Mouse (Mus musculus): ENCODE measurements around the gene Dgcr6.

Dgcr6 gene

DNA sequence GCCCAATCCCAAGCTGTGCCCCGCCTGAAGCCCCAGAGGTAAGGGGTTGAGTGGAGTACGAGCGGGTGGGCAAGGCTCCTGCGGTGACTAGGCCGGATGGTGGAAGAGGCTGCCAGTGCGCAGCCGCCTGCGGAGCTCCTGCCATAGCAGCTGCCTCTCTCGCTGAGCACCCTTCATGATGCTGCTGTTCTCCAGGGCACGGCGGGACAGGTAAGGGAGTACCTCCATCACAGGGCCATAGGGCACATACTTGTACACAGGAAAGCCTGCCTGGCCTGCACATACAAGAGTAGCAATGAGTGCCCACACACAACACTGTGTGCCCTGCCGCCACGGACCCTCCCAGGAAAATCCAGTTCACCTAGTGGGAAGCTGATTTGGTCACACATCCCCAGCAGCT is 19.4 kb downstream of the Dgcr6 start:
- no peak for DNase-seq

DNA sequence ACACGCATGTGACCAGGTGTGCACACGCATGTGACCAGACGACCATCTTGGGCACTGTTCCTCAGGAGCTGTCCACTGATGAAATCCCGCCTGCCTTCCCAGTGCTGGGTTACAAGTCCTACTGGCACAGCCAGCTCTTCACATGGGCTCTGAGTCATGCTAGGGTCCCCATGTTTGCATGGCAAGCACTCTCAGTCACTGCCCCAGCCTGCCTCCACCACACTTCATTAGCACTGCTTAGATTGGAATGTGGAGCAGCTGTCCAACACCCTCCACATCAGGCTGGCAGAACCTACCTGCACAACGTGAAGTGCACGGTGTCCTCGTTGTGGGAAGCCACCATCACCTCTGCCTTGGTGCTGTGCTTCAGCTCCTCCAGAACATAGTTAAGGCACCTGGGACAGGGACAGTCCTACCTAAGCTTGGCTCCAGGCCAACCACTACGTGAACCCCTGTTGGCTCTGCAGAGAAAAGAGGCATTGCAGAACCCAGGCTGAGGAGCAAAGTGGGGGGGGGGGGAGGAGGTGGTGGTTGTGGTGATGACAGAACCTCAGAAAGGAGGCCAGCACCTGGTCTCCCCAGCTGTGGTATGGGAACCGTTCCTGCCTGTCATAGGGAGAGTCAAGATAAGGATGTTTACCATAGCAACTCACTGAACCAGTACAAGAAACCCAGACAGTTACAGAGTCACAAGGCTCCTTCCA is 20.8 kb downstream of the Dgcr6 start:
- no peak for DNase-seq

DNA sequence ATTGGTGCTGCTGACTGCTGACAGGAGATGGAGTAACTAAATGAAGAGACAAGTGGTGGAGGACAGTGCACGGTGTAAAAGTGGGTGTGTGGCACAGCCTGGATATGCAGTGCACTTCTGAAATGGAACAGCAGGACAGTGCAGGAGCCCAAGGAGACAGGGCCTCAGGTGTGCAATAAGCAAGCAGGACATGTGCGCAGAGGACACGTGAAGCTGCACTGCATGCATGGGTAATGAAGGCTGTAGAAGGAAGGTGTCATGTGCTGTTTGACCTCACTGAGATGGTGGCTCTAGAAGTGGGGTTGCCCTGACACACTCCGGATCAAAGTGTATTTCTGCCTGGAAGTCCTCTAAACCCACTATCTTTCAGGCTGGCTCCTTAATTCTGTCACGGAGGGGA is 22.0 kb downstream of the Dgcr6 start:
- no peak for DNase-seq

DNA sequence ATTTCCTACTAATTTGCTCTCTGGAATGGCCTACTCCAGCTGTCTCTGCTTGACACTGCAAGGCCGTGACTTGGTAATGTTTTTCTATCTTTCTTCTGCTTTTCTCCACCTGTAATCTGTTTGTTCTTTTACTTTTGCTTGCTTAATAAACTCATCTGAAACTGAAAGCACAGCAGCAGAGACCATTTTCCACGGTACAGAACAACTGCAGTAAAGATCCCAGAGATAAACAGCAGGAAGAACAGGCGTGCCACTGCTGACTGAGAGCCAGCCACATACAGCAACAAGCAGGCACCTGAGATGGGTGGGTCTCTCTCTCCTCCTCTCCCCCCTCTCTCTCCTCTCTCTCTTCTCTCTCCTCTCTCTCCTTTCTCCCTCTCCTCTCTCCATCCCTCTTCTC is 22.5 kb downstream of the Dgcr6 start:
- no peak for DNase-seq

DNA sequence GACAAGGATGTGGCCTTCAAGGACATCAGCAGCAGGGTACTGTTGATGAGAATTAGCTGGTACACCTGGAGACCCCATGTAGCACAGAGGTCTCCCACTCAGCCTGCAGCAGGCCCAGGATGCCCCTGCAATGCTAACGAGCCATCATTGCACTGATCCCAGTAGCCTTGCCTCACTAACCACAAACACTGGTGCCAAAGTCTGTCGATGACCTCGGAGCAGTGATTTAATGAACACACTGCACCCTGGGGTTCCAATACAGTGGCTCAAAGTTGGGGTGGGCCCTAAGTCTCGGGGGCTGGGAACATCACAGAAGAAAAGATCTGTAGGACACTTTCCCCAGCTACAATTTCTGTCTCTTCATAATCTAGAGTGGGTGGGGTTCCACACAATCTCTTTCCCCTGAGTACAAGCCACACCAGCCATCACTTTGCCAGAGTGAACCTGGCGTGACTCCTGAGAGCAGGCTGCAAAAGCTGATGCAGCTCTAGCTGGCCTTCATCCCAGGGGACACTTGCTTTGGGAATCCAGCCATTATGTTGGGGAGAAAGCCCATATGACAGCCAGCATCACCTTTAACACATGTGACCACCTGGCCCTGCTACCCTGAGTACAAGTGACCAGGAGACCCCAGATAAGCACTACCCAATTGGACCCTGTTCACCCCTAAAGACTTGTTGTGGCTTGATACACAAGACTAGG is 25.8 kb downstream of the Dgcr6 start:
- peak in 1 of 2 experiments; percentile 28 for DNase-seq

DNA sequence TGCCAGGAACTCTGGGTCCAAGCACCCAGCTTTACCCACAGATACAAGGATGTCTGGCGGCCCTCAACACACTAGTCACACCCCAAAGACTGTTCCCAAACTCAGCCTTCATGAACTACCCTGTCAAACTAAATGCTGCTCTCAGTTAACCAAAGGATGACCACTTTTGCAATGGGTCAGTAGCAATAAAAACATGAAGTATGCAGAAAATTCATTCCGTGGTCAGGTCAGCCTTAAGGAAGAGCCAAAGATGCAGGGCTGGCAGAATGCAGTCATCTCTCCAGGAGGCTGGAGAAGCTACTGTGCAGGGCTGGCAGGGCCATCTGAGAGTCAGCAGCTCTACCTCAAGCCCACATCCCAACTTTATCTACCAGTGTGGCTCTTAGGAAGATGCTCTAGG is 26.6 kb downstream of the Dgcr6 start:
- DNase-seq: no peak

DNA sequence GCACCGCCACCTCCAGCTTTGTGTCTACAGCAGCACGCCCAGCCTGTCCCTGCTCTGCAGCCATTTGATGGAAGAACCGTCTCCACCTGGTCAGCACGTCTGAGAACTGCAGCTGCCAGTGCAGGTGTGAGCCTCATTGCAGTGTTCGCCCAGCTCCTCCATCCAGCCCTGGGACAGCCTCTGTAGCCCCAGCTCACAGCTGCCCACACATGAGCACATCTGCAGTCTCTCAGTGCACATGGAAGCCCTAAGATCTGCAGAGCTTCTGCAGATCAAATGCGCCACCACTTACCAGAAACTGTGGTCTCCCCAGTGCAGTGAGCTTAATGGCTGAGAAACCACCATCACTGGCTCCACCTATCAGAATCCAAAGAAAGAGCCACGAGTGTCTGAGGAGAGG is 27.5 kb downstream of the Dgcr6 start:
- DNase-seq: no peak

DNA sequence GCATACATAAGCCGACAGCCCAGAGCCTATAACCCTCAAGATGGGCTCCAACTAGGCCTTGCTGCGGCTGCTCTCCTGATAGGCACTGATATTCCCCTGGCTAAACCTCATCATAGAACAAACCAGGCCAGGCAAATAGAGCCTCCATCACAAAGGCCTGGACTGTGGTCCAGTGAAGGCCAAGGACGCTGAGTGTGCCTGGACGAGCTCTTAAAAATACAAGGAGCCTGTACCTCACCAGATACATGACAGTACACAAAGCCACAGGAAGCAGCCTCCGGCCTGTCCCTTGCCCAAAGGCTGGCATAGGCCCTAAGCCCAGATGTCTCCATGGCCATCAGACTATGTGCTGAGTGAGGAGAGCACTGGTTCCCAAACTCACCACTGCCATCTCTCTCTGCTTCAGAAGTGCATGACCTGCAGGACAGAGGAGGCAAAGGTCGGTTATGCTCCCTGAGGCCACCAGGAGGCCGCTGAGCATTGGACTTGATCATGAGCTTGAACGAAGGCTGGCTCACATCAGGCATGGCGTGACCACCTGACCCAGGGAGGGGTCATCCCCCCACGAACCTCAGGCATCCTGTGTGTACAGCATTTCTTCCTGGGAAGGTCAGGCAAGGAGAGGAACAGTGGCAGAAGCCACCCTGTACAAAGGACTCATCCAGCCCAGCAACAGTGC is 28.6 kb downstream of the Dgcr6 start:
- peak in 1 of 2 experiments; percentile 12 for DNase-seq

DNA sequence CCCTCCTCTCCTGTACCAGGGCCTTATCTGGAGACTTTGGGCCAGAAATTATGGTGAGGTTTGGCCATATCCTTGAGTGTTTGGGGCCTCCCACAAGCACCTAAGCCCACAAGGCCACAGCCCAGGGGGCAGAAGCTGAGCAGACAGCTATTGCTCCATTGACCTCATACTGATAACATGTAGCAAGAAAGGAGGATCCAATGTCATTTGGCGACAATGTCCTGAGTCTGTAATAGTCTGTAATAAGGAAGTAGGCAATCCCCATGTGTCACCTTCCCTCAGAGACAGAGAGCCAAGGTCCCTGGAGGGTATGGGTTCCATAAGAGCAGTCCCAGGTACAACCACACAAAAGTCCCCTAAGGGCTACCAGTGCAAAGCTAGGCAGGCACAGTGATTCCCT is 29.6 kb downstream of the Dgcr6 start:
- peak in 1 of 2 experiments; percentile 2 for DNase-seq

DNA sequence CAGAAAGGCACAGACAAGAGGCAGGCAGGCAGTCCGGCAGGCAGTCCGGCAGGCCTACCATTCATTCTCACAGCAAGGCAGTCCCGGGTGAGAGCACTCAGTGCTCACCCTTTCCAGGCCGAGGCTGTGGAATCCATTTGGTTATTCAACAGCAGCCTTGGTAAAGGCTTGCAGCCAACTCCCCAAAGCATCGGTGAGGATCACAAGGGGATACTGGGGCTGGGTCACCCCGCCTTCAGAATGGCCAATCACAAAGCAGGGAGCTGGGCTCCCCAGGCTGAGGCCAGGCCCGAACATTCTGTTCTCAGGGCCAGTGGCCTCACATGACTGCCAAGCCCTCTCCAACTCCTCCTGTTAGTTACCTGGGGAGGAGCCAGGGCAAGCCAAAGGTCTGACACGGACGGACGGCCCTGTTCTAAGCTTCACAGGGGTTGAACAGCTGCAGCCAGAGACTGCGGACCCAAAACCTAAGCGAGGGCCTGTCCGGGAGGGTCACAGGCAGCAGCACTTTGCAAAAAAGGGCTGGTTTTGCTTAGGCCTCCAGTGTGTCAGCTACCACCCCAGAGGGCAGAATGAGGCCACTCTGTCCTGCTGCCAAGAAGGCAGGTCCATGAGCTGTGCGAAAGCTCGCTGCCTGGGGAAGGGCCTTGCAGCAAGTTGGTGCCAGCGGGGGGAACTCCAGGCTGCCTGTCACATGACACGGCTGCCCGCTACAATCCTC is 30.7 kb downstream of the Dgcr6 start:
- DNase-seq: peak; percentile 65 to 76

DNA sequence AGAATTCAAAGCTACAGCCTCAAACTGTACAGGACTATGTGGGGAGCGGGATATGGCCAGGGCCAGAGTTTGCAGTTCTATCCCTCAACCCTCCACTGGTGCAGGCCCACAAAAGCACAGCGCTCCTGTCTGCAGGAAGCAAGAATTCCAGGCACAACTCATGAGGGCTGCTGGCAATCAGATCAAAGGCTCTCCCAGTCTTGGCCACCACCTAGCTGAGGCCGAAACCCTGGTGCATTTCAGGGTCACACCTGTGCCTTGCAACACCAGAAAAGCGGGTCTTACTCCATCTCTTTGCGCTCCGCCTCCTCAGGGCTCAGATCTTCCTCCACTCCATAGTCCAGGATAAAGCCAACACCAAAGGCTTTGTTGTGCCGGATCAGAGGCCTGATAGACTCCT is 31.6 kb downstream of the Dgcr6 start:
- DNase-seq: peak in 1 of 2 experiments; percentile 5

DNA sequence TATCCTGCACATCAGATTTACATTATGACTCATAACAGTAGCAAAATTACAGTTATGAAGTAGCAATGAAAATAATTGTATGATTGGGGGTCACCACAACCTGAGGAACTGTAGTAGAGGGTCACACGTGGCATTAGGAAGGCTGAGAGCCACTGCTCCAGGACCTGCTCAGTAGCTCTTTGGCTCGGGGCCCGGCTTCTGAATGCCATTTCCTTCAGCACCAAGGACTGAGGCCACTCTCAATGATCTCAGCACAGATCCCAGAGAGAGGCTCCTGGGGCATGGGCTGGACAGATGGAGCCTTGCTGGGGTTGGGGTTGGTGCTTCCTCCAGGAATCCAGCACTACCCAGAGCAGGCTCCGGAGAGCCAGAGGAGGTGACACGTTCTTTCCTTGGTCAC is 34.4 kb downstream of the Dgcr6 start:
- peak; percentile 28 to 46 for DNase-seq

DNA sequence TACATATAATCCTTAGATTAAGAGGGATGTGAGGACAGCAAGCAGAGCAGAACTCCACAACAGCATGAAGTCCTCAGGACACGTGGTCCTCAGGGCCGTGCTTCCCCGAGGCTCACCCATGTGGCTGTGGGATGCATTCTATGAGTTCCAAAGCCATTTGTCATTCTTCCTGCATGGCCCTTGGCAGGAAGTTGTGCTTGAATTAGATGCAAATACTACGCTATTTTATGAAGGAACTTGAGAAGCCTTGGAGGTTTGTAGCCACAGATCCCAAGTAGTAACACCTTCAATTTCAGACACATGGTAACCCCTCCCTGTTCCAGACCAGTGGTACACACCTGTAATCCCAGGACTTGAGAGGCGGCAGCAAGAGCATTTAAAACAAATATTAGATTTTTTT is 43.7 kb downstream of the Dgcr6 start:
- DNase-seq: no peak

DNA sequence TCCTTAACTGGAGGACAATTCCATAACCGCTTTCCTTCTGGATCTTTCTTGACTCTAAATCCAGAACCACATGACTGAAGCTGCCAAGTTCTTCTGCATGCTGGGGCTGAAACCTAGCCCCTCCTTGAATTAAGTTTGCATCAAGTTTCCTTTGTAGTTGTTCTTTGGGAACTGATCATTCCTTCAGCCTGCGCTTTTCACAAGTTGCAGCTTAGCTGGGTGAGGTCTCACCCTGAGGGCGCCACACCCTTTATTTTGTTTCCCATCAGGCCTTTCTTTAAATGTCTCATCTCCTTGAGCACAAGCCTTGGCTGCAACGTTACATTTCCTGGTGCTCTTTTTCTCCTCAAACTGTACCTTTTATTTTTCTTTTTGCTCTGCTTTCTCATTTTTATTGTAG is 50.2 kb downstream of the Dgcr6 start:
- DNase-seq: no peak

DNA sequence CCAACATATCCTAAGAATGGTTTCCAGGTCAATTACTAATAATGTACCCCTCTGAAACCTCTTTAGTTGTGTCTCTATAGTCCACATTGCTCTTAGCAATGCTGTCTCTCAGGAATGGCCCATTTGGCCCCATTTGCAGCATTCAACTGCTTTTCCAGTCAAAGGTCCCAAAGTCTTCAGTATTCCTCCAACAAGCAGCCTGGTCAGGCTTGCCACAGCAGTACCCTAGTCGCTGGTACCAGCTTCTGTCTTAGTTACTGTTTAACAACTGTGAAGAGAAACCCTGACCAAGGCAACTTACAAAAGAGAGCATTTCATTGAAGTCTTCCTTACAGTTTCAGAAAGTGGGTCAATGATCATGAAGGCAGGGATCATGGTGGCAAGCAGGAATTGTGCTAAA is 50.7 kb downstream of the Dgcr6 start:
- DNase-seq: no peak

DNA sequence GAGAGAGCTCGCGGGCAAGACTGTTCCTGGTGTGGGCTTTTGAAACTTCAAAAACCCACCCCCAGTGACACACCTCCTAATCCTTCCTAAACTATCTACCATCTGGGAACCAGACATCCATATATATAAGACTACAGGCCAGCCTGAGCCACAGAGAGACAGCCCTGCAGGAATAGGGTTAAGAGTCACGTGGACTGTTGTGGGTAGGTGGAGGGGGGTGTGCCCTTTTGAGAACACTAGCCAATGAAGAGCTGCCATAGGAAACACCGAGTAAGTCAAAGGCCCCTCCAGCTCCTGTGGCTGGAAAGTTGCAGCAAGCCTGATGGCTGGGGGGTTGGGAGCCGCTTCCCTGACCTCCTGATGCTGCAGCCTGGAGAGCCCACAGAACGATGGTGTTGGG is 51.1 kb downstream of the Dgcr6 start:
- no peak for DNase-seq

DNA sequence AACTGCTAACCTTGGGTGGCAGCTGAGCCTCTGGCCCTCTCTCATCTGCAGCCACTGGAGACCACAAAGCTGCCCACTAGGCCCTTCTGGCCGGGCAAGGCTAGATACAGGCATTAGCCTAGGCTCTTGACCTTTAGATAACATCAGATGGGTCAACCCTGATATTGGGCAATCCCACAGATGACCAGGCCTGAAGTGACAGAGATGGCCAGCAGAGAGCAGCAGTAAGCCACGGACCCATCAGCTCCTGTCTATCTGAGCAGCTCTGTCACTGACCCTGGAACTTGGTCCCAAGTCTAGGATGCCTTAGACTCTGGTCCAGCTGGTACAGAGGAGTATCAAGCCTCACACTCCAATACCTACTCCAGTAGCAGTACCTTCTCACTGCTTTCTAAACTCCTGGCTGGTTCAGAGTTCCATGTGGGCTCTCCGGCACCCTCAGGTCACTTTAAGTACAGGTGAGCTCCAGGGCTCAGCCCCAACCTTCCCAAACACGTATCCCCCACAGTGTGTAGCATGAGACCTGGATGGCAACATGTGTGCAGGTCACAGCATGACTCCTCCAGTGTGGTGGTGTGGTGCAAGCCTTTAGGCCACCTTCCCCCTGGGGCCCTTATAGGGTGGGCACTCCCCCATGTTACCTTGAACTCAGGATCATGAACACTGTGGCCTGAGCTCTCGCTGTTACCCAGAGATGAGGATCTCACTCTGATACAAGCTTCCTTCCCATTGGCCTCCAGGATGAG is 55.7 kb downstream of the Dgcr6 start:
- peak; percentile 91 to 92 for DNase-seq

DNA sequence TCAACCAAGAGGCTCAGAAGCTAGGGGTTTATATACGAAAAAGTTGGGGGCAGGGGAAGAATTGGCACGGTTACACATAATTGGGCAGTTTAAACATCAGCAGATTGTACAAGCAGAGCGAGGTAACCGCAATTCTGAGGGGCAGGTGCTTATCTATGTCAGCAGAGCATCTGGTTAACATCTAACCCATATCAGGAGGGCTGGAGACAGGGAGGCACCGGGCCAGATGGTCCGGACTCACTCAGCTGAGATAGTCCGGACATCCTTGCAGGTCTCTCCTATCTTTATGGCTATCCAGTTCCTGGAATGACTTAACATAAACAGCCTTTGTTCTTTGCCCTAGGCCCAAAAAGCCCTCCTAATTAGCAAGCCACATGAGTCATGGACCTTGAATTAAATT is 58.4 kb downstream of the Dgcr6 start:
- no peak for DNase-seq

DNA sequence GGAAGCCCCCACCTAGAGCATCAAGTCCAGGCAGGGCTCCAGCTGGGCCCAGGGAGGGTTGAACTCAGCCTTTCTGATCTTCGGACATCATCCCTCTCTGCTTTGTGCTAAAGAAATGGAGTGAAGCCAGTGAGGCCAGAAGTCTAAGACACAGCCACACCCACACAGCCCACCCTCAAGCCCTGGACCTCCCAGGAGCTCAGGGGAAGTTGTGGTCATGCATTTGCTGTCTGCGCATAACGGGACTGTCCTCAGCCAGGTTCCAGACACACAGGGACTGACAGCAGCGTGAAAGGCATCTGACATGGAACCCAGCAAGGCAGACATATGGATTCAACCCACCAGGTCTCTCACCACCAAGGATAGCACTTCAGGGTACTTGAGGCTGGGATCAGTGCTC is 63.8 kb downstream of the Dgcr6 start:
- DNase-seq: peak in 1 of 2 experiments; percentile 3

DNA sequence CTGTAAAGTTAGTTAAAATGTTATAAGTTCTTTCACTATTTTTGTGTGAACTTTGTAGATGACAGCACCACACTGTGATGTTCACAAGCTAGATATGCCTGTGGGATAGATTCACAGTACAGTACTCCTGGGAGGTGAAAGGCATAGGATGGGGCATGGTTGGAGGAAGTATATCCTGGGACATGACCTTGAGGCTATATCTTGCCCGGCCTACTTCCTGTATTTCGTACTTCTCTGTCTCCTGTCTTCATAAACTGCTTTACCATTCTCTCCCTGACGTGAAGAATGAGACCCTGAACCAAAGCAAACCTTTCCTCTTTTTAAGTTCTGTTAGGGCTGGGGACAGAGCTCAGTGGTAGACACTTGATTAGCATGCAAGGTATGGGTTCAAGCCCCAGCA is 65.6 kb downstream of the Dgcr6 start:
- peak in 1 of 2 experiments; percentile 1 for DNase-seq

DNA sequence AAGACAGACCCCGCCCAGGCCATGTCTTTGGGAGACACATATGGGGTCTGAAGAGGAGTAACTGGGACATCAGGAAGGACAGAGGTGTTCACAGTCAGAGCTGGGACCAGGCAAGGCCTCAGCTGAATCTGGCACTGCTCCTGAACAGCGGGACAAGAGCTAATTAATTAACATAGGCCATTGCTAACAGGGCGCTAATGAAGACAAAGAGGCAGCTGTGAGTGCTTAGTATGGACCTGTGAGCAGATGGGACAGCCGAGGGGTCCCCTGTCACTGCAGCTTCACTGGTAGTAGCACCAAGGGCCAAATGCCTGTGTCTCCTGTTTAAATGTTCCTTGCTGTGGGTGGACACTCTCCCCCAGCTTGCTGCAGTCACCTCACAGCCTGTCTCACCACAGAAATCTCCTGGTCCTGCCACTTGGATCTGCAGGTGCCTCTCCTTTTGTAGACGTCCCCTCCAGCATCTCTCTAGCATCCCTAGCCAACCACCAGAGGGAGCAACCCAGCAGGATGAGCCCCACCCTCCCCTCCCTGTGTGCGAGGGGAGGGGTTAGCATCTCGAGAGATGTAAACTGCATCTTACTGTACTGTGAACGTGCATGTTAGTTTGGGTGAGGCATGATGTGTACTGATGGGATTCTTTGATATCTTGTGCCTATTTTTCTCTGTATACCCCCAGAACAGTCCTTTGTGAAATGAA is 66.5 kb downstream of the Dgcr6 start:
- peak; percentile 80 for DNase-seq

All from cerebellum, postnatal 10 days (tissue).